Mouse (Mus musculus): ENCODE results near the gene Rgs6.

GRCm38 (mm10) chr12:83210294-83210693 is 622.2 kb downstream of the Rgs6 start:
- no peak for TF ChIP-seq CTCF (IDR thresholded peaks at IDR 0.05; ENCODE audit: extremely low read depth, insufficient read length, insufficient replicate concordance, low read depth, low read length)
- no peak for TF ChIP-seq POLR2A (IDR thresholded peaks at IDR 0.05; ENCODE audit: low read depth, low read length)

Data from small intestine, adult 2 months (tissue).